Mouse (Mus musculus) cerebellum, adult 2 months (tissue): ENCODE measurements at regions not wholly inside any gene's neighbourhood (a gene's known extent, or its start where the extent isn't known, plus 50 kb on each side); places are given as distances from the start of the nearest gene placed in this dataset.
"Not testable (repeated sequence)": the region's sequence is repeated elsewhere in the genome, so short reads cannot be mapped to it uniquely, and the experiment has no call there.

Source experiments
- DNase-seq, 2 experiments: peaks; one replicate each; pipeline ENCODE4 v3.0.0; 2021
- H3K27ac ChIP-seq: fragments of 200-500 bp; 2 replicates; pipeline ENCODE4 v1.5.1; 2012; ENCODE audit warnings: low read length, control low read depth, inconsistent platforms; ENCODE audit not compliant: insufficient read depth
- H3K27me3 ChIP-seq: fragments of 200-500 bp; 2 replicates; pipeline ENCODE4 v1.6.1; 2012; ENCODE audit warnings: inconsistent platforms, mild to moderate bottlenecking, low read length, moderate library complexity; ENCODE audit not compliant: control insufficient read depth, insufficient read depth
- H3K4me1 ChIP-seq: fragments of 200-500 bp; 2 replicates; pipeline ENCODE4 v1.6.1; 2011; ENCODE audit warnings: low read length; ENCODE audit not compliant: control insufficient read depth, insufficient read depth
- H3K4me3 ChIP-seq: fragments of 200-500 bp; replicated peaks from 2 replicates; pipeline ENCODE3; 2011; ENCODE audit warnings: mild to moderate bottlenecking, low read depth, low read length, control low read depth; ENCODE audit not compliant: insufficient read depth
- CTCF ChIP-seq: fragments of 200-500 bp; IDR thresholded peaks from 2 replicates; pipeline ENCODE4 v1.5.1; 2011; ENCODE audit warnings: low read depth, mild to moderate bottlenecking, control low read depth, low read length, moderate library complexity, borderline replicate concordance; ENCODE audit not compliant: insufficient read depth
- POLR2A ChIP-seq: fragments of 200-500 bp; IDR thresholded peaks from 2 replicates; pipeline ENCODE4 v1.6.1; 2011; ENCODE audit warnings: low read length, control low read depth, borderline replicate concordance; ENCODE audit not compliant: insufficient read depth
- WGBS: fragments of 180-500 bp; shearing (Covaris S2); methylation state at CpG from one replicate; pipeline ENCODE4 v1.1.7; 2018; 5-methylcytosine and 5-hydroxymethylcytosine counted together

DNA sequence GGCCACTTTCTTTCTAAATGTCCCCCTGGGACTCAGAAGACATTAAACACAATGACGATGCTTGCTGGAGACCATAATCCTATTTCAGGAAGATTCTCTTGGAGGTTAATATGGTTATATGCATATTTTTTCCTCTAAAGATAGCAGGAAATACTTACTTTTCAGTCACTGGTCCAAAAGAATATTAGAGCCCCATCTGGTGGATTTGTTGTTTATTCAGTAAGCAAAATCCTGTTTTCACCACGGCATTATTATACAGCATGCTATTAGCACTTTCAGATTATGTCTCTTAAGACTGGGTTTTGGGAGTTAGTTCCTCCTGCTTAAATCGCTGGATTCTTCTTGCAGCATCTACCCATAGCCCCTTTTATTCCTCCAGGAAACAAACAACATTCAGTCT lies 146.6 kb upstream of the Ipo5 start:
- WGBS: 71% methylated on average over 3 of the region's 3 CpGs
- H3K27ac ChIP-seq: no peak overlapping the region
- no peaks in the 10 kb centered on the region for H3K27me3 ChIP-seq
- H3K4me3 ChIP-seq: no peak overlapping the region
- TF ChIP-seq CTCF: no peak
- TF ChIP-seq POLR2A: no peak
- DNase-seq: no peak
- no peaks in the 10 kb centered on the region for H3K4me1 ChIP-seq

DNA sequence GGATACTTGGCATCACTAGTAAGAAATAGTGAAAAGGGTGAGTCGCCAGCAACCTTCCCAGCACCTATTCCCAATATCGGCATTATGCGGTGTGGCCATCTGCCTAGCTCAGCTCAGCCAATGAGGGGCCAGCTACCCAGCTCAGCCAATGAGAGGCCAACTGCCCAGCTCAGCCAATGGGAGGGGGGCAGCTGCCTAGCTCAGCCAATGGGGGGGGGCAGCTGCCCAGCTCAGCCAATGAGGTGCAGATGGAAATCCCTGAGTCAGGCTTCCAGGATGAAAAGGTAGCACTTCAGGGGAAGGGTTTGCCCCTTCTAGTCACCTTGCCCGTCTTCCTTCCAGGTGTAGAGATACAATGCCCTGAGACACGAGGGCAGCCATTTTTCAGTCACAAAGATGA lies 144.6 kb upstream of the Ipo5 start:
- no peak for DNase-seq
- TF ChIP-seq POLR2A: no peak
- TF ChIP-seq CTCF: no peak
- Histone ChIP-seq H3K4me3 (no peak overlapping the region), H3K27ac (no peak overlapping the region), H3K4me1 (no peaks in the 10 kb centered on the region), H3K27me3 (no peaks in the 10 kb centered on the region)
- 89% methylated on average over 5 of the region's 5 CpGs for WGBS

- no peak overlapping the region for H3K27ac ChIP-seq
- DNase-seq: no peak
- H3K4me1 ChIP-seq: no peaks in the 10 kb centered on the region
- no peak overlapping the region for H3K4me3 ChIP-seq
- WGBS: 13% methylated on average over 3 of the region's 3 CpGs
- no peaks in the 10 kb centered on the region for H3K27me3 ChIP-seq
- no peak for TF ChIP-seq CTCF
- no peak for TF ChIP-seq POLR2A
Measured at GRCm38 (mm10) chr14:120770579-120770978, 140.4 kb upstream of the Ipo5 start.

GRCm38 (mm10) chr14:120773001-120773400 lies 138.0 kb upstream of the Ipo5 start:
- H3K27me3 ChIP-seq: not testable (repeated sequence)

DNA sequence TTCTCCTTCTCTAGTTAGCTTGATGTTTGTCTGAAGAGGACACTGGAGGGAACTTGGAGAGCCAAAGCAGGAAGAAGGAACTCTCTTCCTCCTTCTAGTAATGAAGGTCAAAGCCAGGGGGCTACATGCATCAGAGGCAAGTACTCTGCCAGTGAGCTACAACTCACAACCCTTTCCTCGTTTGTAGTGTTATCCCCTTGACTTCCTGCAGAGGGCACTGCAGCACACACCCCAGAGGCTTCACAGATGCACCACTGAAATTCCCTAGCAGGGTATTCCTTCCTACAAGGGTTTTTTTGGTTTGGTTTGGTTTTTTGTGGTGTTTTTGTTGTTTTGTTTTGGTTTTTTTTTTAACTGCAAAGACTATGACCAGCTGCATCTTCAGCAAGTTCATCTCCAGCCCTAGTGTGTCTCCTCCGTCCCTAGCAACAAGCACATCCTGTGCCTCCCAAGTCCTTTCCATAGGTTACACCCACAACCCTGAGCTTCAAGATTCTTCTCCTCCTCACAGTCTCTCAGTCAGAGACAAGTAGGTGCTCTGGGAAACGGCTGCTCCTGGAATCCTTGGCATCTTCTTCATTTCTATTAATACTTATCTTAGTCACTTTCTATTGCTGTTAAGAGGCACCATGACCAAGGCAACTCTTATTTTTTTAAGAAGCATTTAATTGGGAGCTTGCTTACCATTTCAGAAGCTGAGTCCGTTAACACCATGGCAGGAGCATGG lies 119.0 kb upstream of the Ipo5 start:
- DNase-seq: no peak
- WGBS: 78% methylated on average over 4 of the region's 4 CpGs
- Histone ChIP-seq H3K4me1 (no peaks in the 10 kb centered on the region), H3K27ac (no peak overlapping the region), H3K4me3 (no peak overlapping the region), H3K27me3 (no peaks in the 10 kb centered on the region)
- peak; percentile 48; the same call in 1 of the 2 replicates for TF ChIP-seq CTCF
- TF ChIP-seq POLR2A: no peak

More at GRCm38 (mm10) chr14:120773001-120773400, 138.0 kb upstream of the Ipo5 start:
- H3K27ac ChIP-seq, DNase-seq, H3K4me1 ChIP-seq, H3K4me3 ChIP-seq: not testable (repeated sequence)
- WGBS: 67% methylated on average over 4 of the region's 4 CpGs

DNA sequence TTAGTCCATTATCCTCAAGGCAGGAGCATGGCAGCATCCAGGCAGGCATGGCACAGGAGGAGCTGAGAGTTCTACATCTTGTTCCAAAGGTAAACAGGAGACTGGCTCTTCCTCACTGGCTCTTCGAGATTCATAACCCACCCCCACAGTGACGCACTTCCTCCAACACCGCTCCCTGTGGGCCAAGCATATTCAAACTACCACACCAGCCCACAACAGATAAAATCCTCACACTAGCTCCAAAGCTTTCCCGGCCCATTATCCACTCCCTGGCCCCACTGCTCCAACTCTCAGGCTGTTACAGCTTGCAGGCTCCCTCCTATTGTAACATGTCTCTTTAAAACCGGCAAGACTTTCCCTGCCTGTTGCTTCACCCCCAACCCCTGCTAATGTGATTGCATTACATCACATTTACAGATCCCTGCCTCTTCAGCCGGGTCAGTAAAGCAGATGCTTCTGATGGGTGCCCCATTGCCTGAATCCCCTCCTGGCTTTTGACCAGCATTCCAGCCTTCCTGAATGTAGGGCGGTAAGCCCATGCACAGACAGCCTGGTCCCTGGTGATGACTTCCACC lies 113.0 kb upstream of the Ipo5 start:
- no peak for TF ChIP-seq CTCF
- Histone ChIP-seq H3K4me3 (no peak overlapping the region), H3K27ac (no peak overlapping the region), H3K27me3 (no peaks in the 10 kb centered on the region), H3K4me1 (no peaks in the 10 kb centered on the region)
- WGBS: 68% methylated on average over 7 of the region's 7 CpGs
- DNase-seq: no peak

- no peak overlapping the region for H3K27ac ChIP-seq
- DNase-seq: no peak
- WGBS: 76% methylated on average over 6 of the region's 6 CpGs
- TF ChIP-seq POLR2A: no peak
- TF ChIP-seq CTCF: no peak
- H3K27me3 ChIP-seq: no peaks in the 10 kb centered on the region; the same call in 1 of the 2 replicates
- no peaks in the 10 kb centered on the region for H3K4me1 ChIP-seq
- H3K4me3 ChIP-seq: no peak overlapping the region
Measured at GRCm38 (mm10) chr14:120803191-120803590, 107.8 kb upstream of the Ipo5 start.

DNA sequence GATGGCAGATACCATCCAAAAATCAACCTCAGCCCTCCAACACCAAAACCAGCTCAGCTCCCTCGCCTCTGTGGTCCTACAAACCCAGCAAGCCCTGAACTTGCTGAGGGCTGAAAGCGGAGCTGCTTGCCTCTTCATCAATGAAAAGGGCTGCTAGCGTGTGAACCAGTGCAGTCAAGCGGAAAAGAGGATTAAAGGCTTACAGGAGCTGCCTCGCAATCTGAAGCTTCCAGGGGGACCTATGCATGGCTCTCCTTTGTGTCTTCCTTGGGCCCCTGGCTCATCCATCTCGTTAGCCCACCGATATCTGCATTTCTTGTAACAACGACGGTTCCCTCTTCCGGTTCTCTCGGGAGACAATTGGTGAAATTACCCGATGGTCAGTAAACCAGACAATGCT lies 107.3 kb upstream of the Ipo5 start:
- Histone ChIP-seq H3K4me3 (no peak overlapping the region), H3K27ac (no peak overlapping the region), H3K4me1 (no peaks in the 10 kb centered on the region), H3K27me3 (no peaks in the 10 kb centered on the region; the same call in 1 of the 2 replicates)
- WGBS: 8% methylated on average over 12 of the region's 12 CpGs
- TF ChIP-seq CTCF (no peak), POLR2A (no peak)
- DNase-seq: peak; percentile 24 to 36

GRCm38 (mm10) chr14:120804183-120804848 lies 106.7 kb upstream of the Ipo5 start:
- 31% methylated on average over 7 of the region's 7 CpGs for WGBS
- Histone ChIP-seq H3K4me1 (no peaks in the 10 kb centered on the region), H3K4me3 (no peak overlapping the region), H3K27me3 (no peaks in the 10 kb centered on the region; the same call in 1 of the 2 replicates), H3K27ac (no peak overlapping the region)
- no peak for DNase-seq
- TF ChIP-seq CTCF (no peak), POLR2A (no peak)
